Mouse (Mus musculus) stomach, postnatal 0 days (tissue): ENCODE results near the gene Tmco1. TPM values are rescaled to one million over a fixed set of nuclear protein-coding genes. Genes with fewer than 3 reads are reported as not detected.
A peak's percentile ranks its signal among the peaks of the same experiment; 100 is the strongest.

Experiments used
- ATAC-seq: fragments of 200-750 bp; cut with Nextera tagmentation; 2 replicates; pipeline ENCODE4 v1.8.0; 2017; ENCODE audit not compliant: low FRiP score, low TSS enrichment
- DNase-seq: peaks from one replicate; pipeline ENCODE4 v3.0.0-alpha.2; 2016; ENCODE audit warnings: low spot score
- H3K27ac ChIP-seq: fragments of 300-500 bp; sonication (generic); replicated peaks from 2 replicates; pipeline ENCODE4 v1.5.1; 2014; ENCODE audit warnings: mild to moderate bottlenecking, control low read depth
- H3K27me3 ChIP-seq: fragments of 300-500 bp; sonication (generic); 2 replicates; pipeline ENCODE4 v1.6.1; 2014; ENCODE audit warnings: low read length; ENCODE audit not compliant: control insufficient read depth, insufficient read depth
- H3K36me3 ChIP-seq: fragments of 300-500 bp; sonication (generic); 2 replicates; pipeline ENCODE4 v1.6.1; 2014; ENCODE audit warnings: low read length, mixed read lengths; ENCODE audit not compliant: control insufficient read depth, insufficient read depth
- H3K4me1 ChIP-seq: fragments of 300-500 bp; sonication (generic); replicated peaks from 2 replicates; pipeline ENCODE4 v1.6.1; 2014; ENCODE audit warnings: antibody characterized with exemption; ENCODE audit not compliant: control insufficient read depth, insufficient read depth
- H3K4me2 ChIP-seq: fragments of 300-500 bp; sonication (generic); replicated peaks from 2 replicates; pipeline ENCODE4 v1.6.1; 2014; ENCODE audit warnings: low read depth, mild to moderate bottlenecking, control low read depth, moderate library complexity
- H3K4me3 ChIP-seq: fragments of 300-500 bp; sonication (generic); 2 replicates; pipeline ENCODE4 v1.5.1; 2014; ENCODE audit warnings: low read depth, low read length, control low read depth
- H3K9ac ChIP-seq: fragments of 300-500 bp; sonication (generic); 2 replicates; pipeline ENCODE4 v1.6.1; 2014; ENCODE audit warnings: mild to moderate bottlenecking, low read length, control low read depth, mixed read lengths
- H3K9me3 ChIP-seq: fragments of 300-500 bp; sonication (generic); 2 replicates; pipeline ENCODE4 v1.6.1; 2016; ENCODE audit warnings: low read length; ENCODE audit not compliant: control insufficient read depth
- CTCF ChIP-seq: IDR thresholded peaks from 2 replicates; pipeline ENCODE4 v1.5.1; 2016; ENCODE audit warnings: antibody characterized with exemption, low read depth, mild to moderate bottlenecking, moderate library complexity
- EP300 ChIP-seq: optimal IDR thresholded peaks from 2 replicates; pipeline ENCODE3; 2016; ENCODE audit warnings: antibody characterized with exemption
- WGBS: fragments of 180-500 bp; shearing (Covaris S2); extraction: QIAGEN DNeasy Blood & Tissue Kit; methylation state at CpG from one replicate; pipeline ENCODE4 v1.1.7; 2014; 5-methylcytosine and 5-hydroxymethylcytosine counted together
- polyA plus RNA-seq: library from polyadenylated mRNA; unstranded; fragments of >200 nt; fragmentation: Nextera tagmentation; extraction: Ambion mirVana; gene quantifications from 2 replicates; pipeline ENCODE4 v1.2.1, GENCODE M21; 2015

The Tmco1 gene
- polyA plus RNA-seq, 1 experiment from 2014 or later = 77.2 TPM

GRCm38 (mm10) chr1:167331106-167331505 lies 22.9 kb downstream of the Tmco1 start:
- no peak for TF ChIP-seq EP300
- no peak for TF ChIP-seq CTCF
- Histone ChIP-seq H3K27ac (no peak overlapping the region; the same call in 1 of the 2 replicates), H3K9me3 (no peaks in the 10 kb centered on the region), H3K4me2 (no peak overlapping the region), H3K27me3 (no peaks in the 10 kb centered on the region), H3K4me1 (no peaks in the 10 kb centered on the region), H3K4me3 (no peak overlapping the region), H3K9ac (no peak overlapping the region), H3K36me3 (peaks cover 5% of the 10 kb centered on the region)
- ATAC-seq (no peak), DNase-seq (no peak)
- WGBS = 86% methylated on average over 8 of the region's 8 CpGs

GRCm38 (mm10) chr1:167336398-167336797 lies 28.2 kb downstream of the Tmco1 start:
- ATAC-seq = no peak
- TF ChIP-seq CTCF (no peak), EP300 (no peak)
- no peaks in the 10 kb centered on the region for H3K9me3 ChIP-seq
- peaks cover 3% of the 10 kb centered on the region; the same call in 1 of the 2 replicates for H3K36me3 ChIP-seq
- DNase-seq = no peak
- no peak overlapping the region for H3K4me3 ChIP-seq
- no peaks in the 10 kb centered on the region for H3K4me1 ChIP-seq
- 92% methylated on average over 3 of the region's 3 CpGs for WGBS
- no peak overlapping the region for H3K4me2 ChIP-seq
- H3K27me3 ChIP-seq = no peaks in the 10 kb centered on the region
- no peak overlapping the region for H3K27ac ChIP-seq
- no peak overlapping the region for H3K9ac ChIP-seq

GRCm38 (mm10) chr1:167337463-167338095 lies 29.4 kb downstream of the Tmco1 start:
- Histone ChIP-seq H3K27me3 (no peaks in the 10 kb centered on the region), H3K4me3 (no peak overlapping the region), H3K27ac (no peak overlapping the region), H3K4me1 (no peaks in the 10 kb centered on the region), H3K36me3 (peaks cover 3% of the 10 kb centered on the region; the same call in 1 of the 2 replicates), H3K4me2 (no peak overlapping the region), H3K9ac (no peak overlapping the region), H3K9me3 (no peaks in the 10 kb centered on the region)
- ATAC-seq (peak; percentile 82), DNase-seq (peak; percentile 91)
- 20% methylated on average over 12 of the region's 12 CpGs for WGBS
- TF ChIP-seq EP300 = no peak
- TF ChIP-seq CTCF = peak; percentile 93

- DNase-seq (no peak), ATAC-seq (no peak)
- Histone ChIP-seq H3K36me3 (no peaks in the 10 kb centered on the region; the same call in 1 of the 2 replicates), H3K27me3 (no peaks in the 10 kb centered on the region), H3K4me3 (no peak overlapping the region), H3K27ac (no peak overlapping the region), H3K4me2 (no peak overlapping the region), H3K9me3 (no peaks in the 10 kb centered on the region), H3K4me1 (no peaks in the 10 kb centered on the region), H3K9ac (no peak overlapping the region)
- TF ChIP-seq CTCF (no peak), EP300 (no peak)
- 75% methylated on average over 8 of the region's 9 CpGs for WGBS
Measured at GRCm38 (mm10) chr1:167339177-167339781, 31.1 kb downstream of the Tmco1 start.

GRCm38 (mm10) chr1:167340111-167340787 lies 32.1 kb downstream of the Tmco1 start:
- DNase-seq (peak; percentile 25), ATAC-seq (peak; percentile 77)
- H3K27ac ChIP-seq = no peak overlapping the region
- 1% methylated on average over 47 of the region's 47 CpGs for WGBS
- H3K9ac ChIP-seq = peak overlapping the region; percentile 47
- H3K36me3 ChIP-seq = no peaks in the 10 kb centered on the region; the same call in 1 of the 2 replicates
- TF ChIP-seq EP300 (no peak), CTCF (no peak)
- peak overlapping the region; percentile 77 for H3K4me2 ChIP-seq
- no peaks in the 10 kb centered on the region for H3K27me3 ChIP-seq
- no peaks in the 10 kb centered on the region for H3K4me1 ChIP-seq
- H3K4me3 ChIP-seq = peak overlapping the region; percentile 45
- H3K9me3 ChIP-seq = no peaks in the 10 kb centered on the region
